Mouse (Mus musculus): ENCODE data around the gene Phc2.
A peak's percentile ranks its signal among the peaks of the same experiment; 100 is the strongest.
"Not testable (repeated sequence)": the region's sequence is repeated elsewhere in the genome, so short reads cannot be mapped to it uniquely, and the experiment has no call there.

The Phc2 gene

GRCm38 (mm10) chr4:128646762-128647161 lies 7.7 kb upstream of the Phc2 start:
- no peak for DNase-seq

- DNase-seq: no peak
Measured at GRCm38 (mm10) chr4:128648567-128649255, 5.8 kb upstream of the Phc2 start.

DNA sequence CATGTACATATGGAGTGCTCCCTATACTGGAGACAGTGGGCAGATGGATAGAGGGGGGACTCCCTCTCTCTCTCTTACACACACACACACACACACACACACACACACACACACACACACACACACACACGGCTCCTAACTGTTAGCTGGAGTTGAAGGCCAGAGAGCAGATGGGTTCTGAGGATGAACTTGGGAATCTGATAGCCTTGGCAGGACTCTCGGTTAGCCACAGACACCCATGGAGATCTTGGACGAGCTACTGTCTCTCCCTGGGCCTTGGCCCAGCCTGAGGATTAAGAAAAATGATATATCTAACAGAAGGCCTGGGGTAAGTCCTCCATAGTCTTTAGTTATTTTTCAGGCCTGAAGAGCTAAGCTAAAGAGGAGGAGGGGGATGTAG lies 3.0 kb upstream of the Phc2 start:
- no peak for DNase-seq

DNA sequence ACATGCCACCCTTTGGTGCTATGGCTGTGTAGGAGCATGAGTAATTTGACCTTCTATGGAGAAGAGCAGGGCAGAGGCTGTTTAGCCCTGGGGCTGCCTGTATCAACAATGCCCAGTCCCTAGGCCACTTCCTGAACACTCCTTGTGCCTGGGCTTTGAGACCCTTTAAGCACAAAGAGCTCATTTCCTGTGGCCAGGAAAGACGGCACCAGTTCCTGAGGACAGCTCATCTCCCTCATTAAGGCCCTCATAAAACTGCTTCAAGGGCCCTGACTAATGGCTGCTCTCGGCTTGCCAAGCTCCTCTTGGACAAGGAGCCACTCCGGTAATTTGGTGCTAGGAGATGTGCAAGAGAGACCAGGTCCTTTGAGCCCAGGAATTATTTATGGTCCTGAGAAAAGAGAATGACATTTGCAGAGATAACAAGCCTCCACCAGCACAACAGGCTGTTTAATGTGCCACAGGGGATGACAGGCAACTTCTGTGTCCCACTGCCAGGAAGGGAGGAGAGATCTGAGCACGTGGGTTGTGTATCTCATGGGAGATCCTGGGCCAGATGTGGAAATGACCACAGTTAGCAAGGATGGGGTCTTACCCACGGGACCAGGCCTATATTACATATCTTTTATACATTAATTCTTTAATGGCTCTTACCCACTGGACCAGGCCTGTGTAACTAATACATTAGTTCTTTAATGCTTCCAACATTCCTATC lies 1.8 kb upstream of the Phc2 start:
- DNase-seq: no peak

- DNase-seq: no peak
Measured at GRCm38 (mm10) chr4:128655446-128655845, 944 bp downstream of the Phc2 start.

GRCm38 (mm10) chr4:128660196-128660595 lies 5.7 kb downstream of the Phc2 start:
- DNase-seq: no peak

DNA sequence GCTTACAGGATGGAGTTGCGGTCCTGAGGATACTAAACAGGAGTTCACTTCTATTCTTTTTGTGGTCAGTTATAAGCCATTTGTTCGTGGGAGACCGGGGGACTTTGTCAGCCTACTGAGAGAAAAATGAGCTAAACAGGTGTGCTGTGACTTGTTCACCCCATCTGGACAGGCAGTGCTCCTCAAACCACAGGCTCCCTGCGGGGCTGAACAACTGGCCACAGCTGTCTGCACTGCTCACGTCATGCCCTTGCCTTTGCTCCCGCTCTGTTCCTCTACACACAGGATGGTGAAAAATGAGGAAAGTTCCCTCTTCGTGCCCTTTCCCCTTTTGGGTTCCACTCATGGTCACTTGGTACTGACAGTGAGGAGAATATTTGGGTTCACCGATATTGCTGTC lies 6.6 kb downstream of the Phc2 start:
- DNase-seq: no peak

DNA sequence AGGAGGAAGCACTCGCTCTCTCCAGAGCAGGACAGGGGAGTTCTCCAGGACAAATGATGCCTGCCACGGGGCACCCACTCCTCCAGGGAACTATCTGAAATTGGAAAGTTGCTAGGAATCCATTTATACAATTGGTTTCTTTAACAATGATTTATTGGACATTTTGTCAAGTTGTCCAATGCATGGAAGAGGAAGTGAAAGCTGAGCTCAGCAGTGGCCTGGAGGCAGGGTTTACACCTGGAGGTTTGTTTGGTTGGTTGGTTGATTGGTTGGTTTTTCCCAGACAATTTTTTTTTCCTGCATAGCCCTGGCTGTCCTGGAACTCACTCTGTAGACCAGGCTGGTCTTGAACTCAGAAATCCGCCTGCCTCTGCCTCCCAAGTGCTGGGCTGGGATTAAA lies 9.5 kb downstream of the Phc2 start:
- no peak for DNase-seq

DNA sequence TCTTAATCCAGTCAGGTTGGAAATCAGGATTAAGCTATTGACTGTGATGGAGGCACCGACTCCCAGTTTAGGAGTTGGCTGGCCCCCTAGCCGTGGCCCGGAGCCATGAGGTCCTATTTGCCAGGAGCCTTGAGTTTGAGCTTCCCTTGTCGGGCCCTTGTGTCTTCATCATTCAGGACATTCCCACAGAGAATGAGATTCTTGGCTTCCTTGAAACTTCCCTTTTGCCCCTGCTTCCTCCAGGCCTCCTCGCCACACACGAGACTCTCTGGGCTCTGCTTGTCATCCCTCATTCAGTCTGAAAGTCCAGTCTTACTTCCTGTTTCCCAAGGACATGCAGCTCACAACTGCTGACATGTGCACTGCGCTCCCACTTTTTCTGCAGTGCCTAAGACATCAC lies 11.9 kb downstream of the Phc2 start:
- DNase-seq: not testable (repeated sequence)

DNA sequence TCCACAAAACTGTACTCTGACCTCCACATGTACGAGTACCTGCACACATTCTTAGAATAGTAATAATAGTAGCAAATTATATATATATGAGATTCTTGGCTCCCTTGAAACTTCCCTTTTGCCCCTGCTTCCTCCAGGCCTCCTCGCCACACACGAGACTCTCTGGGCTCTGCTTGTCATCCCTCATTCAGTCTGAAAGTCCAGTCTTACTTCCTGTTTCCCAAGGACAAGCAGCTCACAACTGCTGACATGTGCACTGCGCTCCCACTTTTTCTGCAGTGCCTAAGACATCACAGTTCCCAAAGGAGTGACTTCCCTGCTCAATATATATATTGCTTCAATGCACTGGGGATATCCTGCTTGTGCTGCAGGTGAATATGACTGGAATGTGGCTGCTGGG lies 12.7 kb downstream of the Phc2 start:
- not testable (repeated sequence) for DNase-seq

GRCm38 (mm10) chr4:128669229-128669628 lies 14.7 kb downstream of the Phc2 start:
- DNase-seq: no peak

DNA sequence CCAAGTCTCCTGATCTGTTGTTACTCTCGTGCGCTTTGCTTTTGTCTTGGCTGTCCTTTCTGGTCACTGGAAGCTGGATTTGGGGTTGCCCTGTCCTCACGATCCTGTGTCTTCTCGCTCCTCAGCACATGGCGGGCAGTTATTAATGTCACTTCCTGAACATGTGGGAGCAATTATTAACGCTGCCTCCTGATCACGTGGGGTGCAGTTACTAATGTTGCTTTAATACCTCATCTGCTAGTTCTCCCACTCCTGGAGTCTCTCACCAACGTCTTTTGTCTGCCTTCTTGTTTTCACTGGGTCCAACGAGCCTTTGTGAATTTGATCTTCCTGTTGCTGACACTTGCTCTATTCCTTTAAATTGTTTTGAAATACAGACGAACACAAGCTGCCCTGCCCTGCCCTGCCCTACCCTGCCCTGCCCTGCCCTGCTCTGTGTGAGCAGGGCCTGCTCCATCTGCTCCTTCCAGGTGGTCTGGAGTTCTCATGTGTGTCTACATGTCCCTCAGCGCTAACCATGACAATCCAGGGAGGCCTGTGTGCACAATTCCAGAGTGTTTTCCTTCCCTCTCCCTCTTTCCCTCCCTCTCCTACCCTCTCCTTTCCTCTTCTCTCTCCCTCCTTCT lies 16.2 kb downstream of the Phc2 start:
- no peak for DNase-seq

DNA sequence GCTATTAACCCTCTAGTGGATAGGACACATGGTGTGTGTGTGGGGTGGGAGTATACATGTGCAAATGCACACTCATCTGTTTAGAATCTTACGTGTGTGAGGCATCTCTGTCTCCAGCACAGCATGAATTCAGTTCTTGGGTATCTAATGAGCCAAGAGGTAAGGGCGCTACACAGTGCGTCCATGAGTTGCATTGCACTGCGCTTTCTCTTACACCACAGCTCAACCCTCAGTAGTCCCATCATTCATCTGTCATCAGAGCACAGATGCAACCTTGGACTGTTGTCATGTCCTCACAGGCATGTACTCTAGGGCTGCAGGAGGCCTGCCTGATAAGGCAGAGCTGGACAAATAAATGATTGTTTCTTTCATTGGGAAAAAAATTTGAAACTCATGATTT lies 18.0 kb downstream of the Phc2 start:
- no peak for DNase-seq

GRCm38 (mm10) chr4:128678564-128679217 lies 24.2 kb downstream of the Phc2 start:
- DNase-seq: no peak

GRCm38 (mm10) chr4:128681126-128681525 lies 26.6 kb downstream of the Phc2 start:
- no peak for DNase-seq

GRCm38 (mm10) chr4:128682281-128682680 lies 27.8 kb downstream of the Phc2 start:
- no peak for DNase-seq

- no peak for DNase-seq
Measured at GRCm38 (mm10) chr4:128683706-128684105, 29.2 kb downstream of the Phc2 start.

- no peak for DNase-seq
Measured at GRCm38 (mm10) chr4:128684108-128684507, 29.6 kb downstream of the Phc2 start.

DNA sequence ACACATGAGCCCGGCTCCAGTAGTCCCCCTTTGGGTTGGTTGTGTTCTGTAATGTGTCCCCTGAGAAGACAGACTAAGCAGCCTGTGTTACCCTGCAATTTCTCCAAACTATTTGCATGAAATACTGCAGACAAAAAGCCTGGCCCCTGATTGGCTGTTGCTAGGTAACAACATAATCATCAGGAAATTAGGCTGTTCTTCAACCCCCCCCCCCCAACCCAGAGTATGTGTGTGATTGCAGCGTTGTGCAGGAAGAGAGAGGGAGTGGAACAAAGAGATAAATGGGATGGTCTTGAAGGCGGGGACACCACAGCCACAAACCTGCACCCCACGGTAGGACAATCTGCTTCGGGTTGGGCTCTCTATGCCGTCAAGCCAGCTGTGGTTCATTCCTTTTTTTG lies 34.0 kb downstream of the Phc2 start:
- no peak for DNase-seq

GRCm38 (mm10) chr4:128688976-128689375 lies 34.5 kb downstream of the Phc2 start:
- peak; percentile 39 for DNase-seq

DNA sequence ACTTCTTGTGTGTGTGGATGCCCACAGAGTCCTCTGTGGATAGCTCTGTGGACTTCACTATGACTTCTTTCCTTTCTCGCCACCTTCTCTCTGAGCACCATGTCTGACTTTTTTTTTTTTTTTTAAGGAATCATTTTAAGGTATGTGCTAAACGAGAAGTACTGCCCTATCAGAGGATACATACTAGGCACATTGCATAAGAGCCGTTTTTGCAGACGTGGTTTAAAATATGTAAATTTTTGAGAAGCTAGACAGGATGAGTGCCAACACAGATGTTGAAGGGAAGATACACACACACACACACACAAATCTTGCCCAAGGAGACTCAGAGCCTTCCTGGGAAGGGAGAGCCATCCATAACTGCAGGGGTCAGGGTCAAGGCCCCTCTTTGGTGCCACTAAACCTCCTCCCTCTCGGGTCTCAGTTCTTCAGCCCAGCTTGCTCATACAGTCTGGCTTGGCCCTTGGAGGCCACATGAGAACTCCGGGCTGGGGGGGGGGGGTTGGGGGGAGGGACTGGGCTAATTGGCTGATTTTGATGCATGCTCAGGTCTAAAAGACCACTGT lies 35.3 kb downstream of the Phc2 start:
- DNase-seq: no peak

- no peak for DNase-seq
Measured at GRCm38 (mm10) chr4:128691195-128691594, 36.7 kb downstream of the Phc2 start.

Data from thymus, postnatal 25 days (tissue).